Mouse (Mus musculus) MEL (cell line): ENCODE measurements around the gene Usp20. TPM values are rescaled to one million over a fixed set of nuclear protein-coding genes. Genes with fewer than 3 reads are reported as not detected.
A peak's percentile ranks its signal among the peaks of the same experiment; 100 is the strongest.

ENCODE experiments used
- DNase-seq: peaks from one replicate; pipeline ENCODE4 v3.0.0; 2011; ENCODE audit warnings: low read depth, low spot score
- H3K27ac ChIP-seq: 2 replicates; pipeline ENCODE4 v1.5.1; 2012; ENCODE audit warnings: low read depth, mild to moderate bottlenecking, control low read depth, low read length, moderate library complexity; ENCODE audit not compliant: control insufficient read depth
- H3K27me3 ChIP-seq, 2 experiments: fragments of 150-350 bp in 1 of 2; sonication (generic) in 1 of 2; 2 replicates each; pipeline ENCODE4 v1.6.1; 2012; ENCODE audit warnings: low read length in 2 of 2, mild to moderate bottlenecking in 2 of 2, improper control_type of control experiment in 1 of 2, moderate library complexity in 1 of 2; ENCODE audit not compliant: insufficient read depth in 2 of 2, control insufficient read depth in 1 of 2
- H3K36me3 ChIP-seq, 2 experiments: 2 replicates each; pipeline ENCODE4 v1.6.1; 2012 to 2014; ENCODE audit warnings: low read length in 2 of 2, improper control_type of control experiment in 1 of 2, inconsistent platforms in 1 of 2, mild to moderate bottlenecking in 1 of 2; ENCODE audit not compliant: insufficient read depth in 2 of 2, control insufficient read depth in 1 of 2
- H3K4me1 ChIP-seq, 2 experiments: fragments of 150-350 bp in 1 of 2; sonication (generic) in 1 of 2; 2 replicates each; pipeline ENCODE4 v1.6.1; 2012; ENCODE audit warnings: low read length in 2 of 2, improper control_type of control experiment in 1 of 2, mild to moderate bottlenecking in 1 of 2; ENCODE audit not compliant: insufficient read depth in 2 of 2, control insufficient read depth in 1 of 2
- H3K4me3 ChIP-seq, 2 experiments: fragments of 150-350 bp in 1 of 2; sonication (generic) in 1 of 2; 2 replicates each; pipeline ENCODE4 v1.5.1; 2012; ENCODE audit warnings: low read depth in 2 of 2, low read length in 2 of 2, mild to moderate bottlenecking in 2 of 2, moderate library complexity in 2 of 2, control low read depth in 1 of 2, improper control_type of control experiment in 1 of 2; ENCODE audit not compliant: control insufficient read depth in 1 of 2, insufficient read depth in 1 of 2
- H3K79me2 ChIP-seq: 2 replicates; pipeline ENCODE4 v1.6.1; 2012; ENCODE audit warnings: mild to moderate bottlenecking, low read length, moderate library complexity; ENCODE audit not compliant: control insufficient read depth, poor library complexity, insufficient read depth
- H3K9ac ChIP-seq: 2 replicates; pipeline ENCODE4 v1.6.1; 2012; ENCODE audit warnings: low read depth, mild to moderate bottlenecking, control low read depth, low read length, moderate library complexity; ENCODE audit not compliant: control insufficient read depth, poor library complexity, severe bottlenecking
- H3K9me3 ChIP-seq: fragments of 150-350 bp; sonication (generic); replicated peaks from 2 replicates; pipeline ENCODE4 v1.6.1; 2012; ENCODE audit warnings: mild to moderate bottlenecking, low read length, improper control_type of control experiment, moderate library complexity; ENCODE audit not compliant: insufficient read depth
- GATA1 ChIP-seq: IDR thresholded peaks from 2 replicates; pipeline ENCODE4 v1.6.1; 2011; ENCODE audit warnings: low read depth, low read length, improper control_type of control experiment
- MEF2A ChIP-seq: IDR thresholded peaks from 2 replicates; pipeline ENCODE4 v1.6.1; 2014; ENCODE audit warnings: low read depth, mild to moderate bottlenecking, inconsistent platforms, low read length, improper control_type of control experiment; ENCODE audit not compliant: poor library complexity, insufficient replicate concordance, severe bottlenecking; ENCODE audit errors: extremely low read depth
- MYC ChIP-seq: IDR thresholded peaks from 2 replicates; pipeline ENCODE4 v1.6.1; 2011; ENCODE audit warnings: low read depth, mild to moderate bottlenecking, low read length, improper control_type of control experiment, moderate library complexity
- ZNF384 ChIP-seq: IDR thresholded peaks from 2 replicates; pipeline ENCODE4 v1.6.1; 2012; ENCODE audit warnings: low read depth, mild to moderate bottlenecking, inconsistent platforms, low read length, improper control_type of control experiment
- polyA plus RNA-seq, 2 experiments: library from polyadenylated mRNA; stranded (reverse) in 1 of 2; unstranded in 1 of 2; fragments of >175 nt in 1 of 2; fragments of >200 nt in 1 of 2; gene quantifications; 2 replicates each; pipeline versions ENCODE4 v1.2.1 to v1.2.4; 2012; ENCODE audit warnings: low replicate concordance in 2 of 2, low read depth in 1 of 2; ENCODE audit not compliant: insufficient read length in 2 of 2, insufficient read depth in 1 of 2, missing spikeins in 1 of 2
- total RNA-seq: library from RNA; depleted of rRNA; stranded (reverse); fragments of 300-350 nt; gene quantifications from 2 replicates; pipeline ENCODE4 v1.2.3, GENCODE M21; 2012; rRNA removed

Gene Usp20
- total and polyA plus RNA-seq, 3 experiments, result 9.4 to 10.8 TPM; not detected in 1

- Histone ChIP-seq H3K79me2 (no peaks in the 10 kb centered on the region), H3K9ac (no peak overlapping the region), H3K9me3 (no peaks in the 10 kb centered on the region), H3K4me1 (peaks cover 0 to 6% of the 10 kb centered on the region in 2 experiments; a peak in 1 of 4 replicates), H3K27ac (no peak overlapping the region), H3K27me3 (no peaks in the 10 kb centered on the region), H3K36me3 (peaks cover 0 to 4% of the 10 kb centered on the region in 2 experiments; a peak in 2 of 4 replicates), H3K4me3 (no peak overlapping the region)
- TF ChIP-seq GATA1, result peak; percentile 47; the same call in 1 of the 2 replicates
- TF ChIP-seq MEF2A, result no peak
- TF ChIP-seq ZNF384, result peak; percentile 76
- TF ChIP-seq MYC, result no peak
- DNase-seq, result peak; percentile 50
These were observed 87.4 kb downstream of the Usp20 start for GRCm38 (mm10) chr2:31069506-31069905.

Other genes with a start within 250 kb of the Usp20 start
- 0.50 TPM in 1 of 2 replicates, not detected in the other for gene 1700001O22Rik, start 178.6 kb upstream of the Usp20 start, total RNA-seq
- gene 1700001O22Rik, start 178.6 kb upstream of the Usp20 start, polyA plus RNA-seq, result 1 to 10 TPM in 1 of 2 experiments, not detected in 1; 1.8 TPM
- gene Ntmt1, start 174.5 kb upstream of the Usp20 start, total RNA-seq, result 66.3 and 83.2 TPM in 2 replicates
- 10 to 100 TPM in 1 of 2 experiments, not detected in 1; 58.9 TPM for gene Ntmt1, start 174.5 kb upstream of the Usp20 start, polyA plus RNA-seq
- 38.5 and 50.1 TPM in 2 replicates for gene Asb6, start 151.9 kb upstream of the Usp20 start, total RNA-seq
- 10 to 100 TPM in 1 of 2 experiments, not detected in 1; 54.6 TPM for gene Asb6, start 151.9 kb upstream of the Usp20 start, polyA plus RNA-seq
- gene Prrx2, start 147.3 kb upstream of the Usp20 start, total RNA-seq, result not detected in 2 replicates
- not detected for gene Prrx2, start 147.3 kb upstream of the Usp20 start, polyA plus RNA-seq
- gene Ptges, start 52.4 kb upstream of the Usp20 start, total RNA-seq, result not detected in 2 replicates
- gene Ptges, start 52.4 kb upstream of the Usp20 start, polyA plus RNA-seq, result not detected
- gene Tor1b, start 29.3 kb upstream of the Usp20 start, total RNA-seq, result 26.1 and 36.9 TPM in 2 replicates
- 10 to 100 TPM; 33.0 to 55.6 TPM for gene Tor1b, start 29.3 kb upstream of the Usp20 start, polyA plus RNA-seq
- 45.8 and 55.6 TPM in 2 replicates for gene Tor1a, start 14.3 kb upstream of the Usp20 start, total RNA-seq
- 10 to 100 TPM in 1 of 2 experiments, not detected in 1; 60.1 TPM for gene Tor1a, start 14.3 kb upstream of the Usp20 start, polyA plus RNA-seq
- gene BC005624, start 78 bp upstream of the Usp20 start, total RNA-seq, result 36.8 and 39.6 TPM in 2 replicates
- gene BC005624, start 78 bp upstream of the Usp20 start, polyA plus RNA-seq, result 10 to 100 TPM in 1 of 2 experiments, not detected in 1; 63.0 TPM
- gene Fnbp1, start 159.7 kb downstream of the Usp20 start, total RNA-seq, result 3.4 and 4.7 TPM in 2 replicates
- 10 to 100 TPM in 1 of 2 experiments, not detected in 1; 17.5 TPM for gene Fnbp1, start 159.7 kb downstream of the Usp20 start, polyA plus RNA-seq
- gene Gpr107, start 170.0 kb downstream of the Usp20 start, total RNA-seq, result 18.3 and 20.0 TPM in 2 replicates
- 10 to 100 TPM in 1 of 2 experiments, not detected in 1; 16.4 TPM for gene Gpr107, start 170.0 kb downstream of the Usp20 start, polyA plus RNA-seq